Mouse (Mus musculus): ENCODE data around the gene Snx1.

Snx1 gene

GRCm38 (mm10) chr9:66059583-66060307 is 66.6 kb downstream of the Snx1 start, which contains the start of gene Ppib:
TSS of gene Ppib (plus strand) at chr9:66060222.
- peak; percentile 97 for ATAC-seq (ENCODE audit: insufficient number of reproducible peaks, low FRiP score, low TSS enrichment)

- ATAC-seq (ENCODE audit: insufficient number of reproducible peaks, low FRiP score, low TSS enrichment) = no peak
Observed at GRCm38 (mm10) chr9:66053620-66054019, 72.8 kb downstream of the Snx1 start.

- no peak for ATAC-seq (ENCODE audit: insufficient number of reproducible peaks, low FRiP score, low TSS enrichment)
Observed at GRCm38 (mm10) chr9:66052731-66053130, 73.7 kb downstream of the Snx1 start.

GRCm38 (mm10) chr9:66051493-66051892 is 74.9 kb downstream of the Snx1 start:
- ATAC-seq (ENCODE audit: insufficient number of reproducible peaks, low FRiP score, low TSS enrichment) = no peak

- no peak for ATAC-seq (ENCODE audit: insufficient number of reproducible peaks, low FRiP score, low TSS enrichment)
Observed at GRCm38 (mm10) chr9:66049931-66050601, 76.3 kb downstream of the Snx1 start.

- no peak for ATAC-seq (ENCODE audit: insufficient number of reproducible peaks, low FRiP score, low TSS enrichment)
Observed at GRCm38 (mm10) chr9:66043241-66043640, 83.1 kb downstream of the Snx1 start.

- ATAC-seq (ENCODE audit: insufficient number of reproducible peaks, low FRiP score, low TSS enrichment) = no peak
Observed at GRCm38 (mm10) chr9:66042331-66042730, 84.1 kb downstream of the Snx1 start.

- no peak for ATAC-seq (ENCODE audit: insufficient number of reproducible peaks, low FRiP score, low TSS enrichment)
Observed at GRCm38 (mm10) chr9:66040801-66041200, 85.6 kb downstream of the Snx1 start.

GRCm38 (mm10) chr9:66039290-66039689 is 87.1 kb downstream of the Snx1 start:
- ATAC-seq (ENCODE audit: insufficient number of reproducible peaks, low FRiP score, low TSS enrichment) = no peak

GRCm38 (mm10) chr9:66038581-66038980 is 87.8 kb downstream of the Snx1 start:
- no peak for ATAC-seq (ENCODE audit: insufficient number of reproducible peaks, low FRiP score, low TSS enrichment)
